Mouse (Mus musculus) heart, adult 2 months (tissue): ENCODE data around the gene Scamp1.

Source experiments
- CTCF ChIP-seq: fragments of 200-600 bp; IDR thresholded peaks from 2 replicates; pipeline ENCODE4 v1.8.1; 2022; ENCODE audit warnings: antibody characterized with exemption, mild to moderate bottlenecking, moderate library complexity
- POLR2A ChIP-seq: fragments of 200-500 bp; IDR thresholded peaks from 2 replicates; pipeline ENCODE4 v1.6.1; 2011; ENCODE audit warnings: mild to moderate bottlenecking, low read depth, low read length, control low read depth; ENCODE audit not compliant: insufficient read depth

DNA sequence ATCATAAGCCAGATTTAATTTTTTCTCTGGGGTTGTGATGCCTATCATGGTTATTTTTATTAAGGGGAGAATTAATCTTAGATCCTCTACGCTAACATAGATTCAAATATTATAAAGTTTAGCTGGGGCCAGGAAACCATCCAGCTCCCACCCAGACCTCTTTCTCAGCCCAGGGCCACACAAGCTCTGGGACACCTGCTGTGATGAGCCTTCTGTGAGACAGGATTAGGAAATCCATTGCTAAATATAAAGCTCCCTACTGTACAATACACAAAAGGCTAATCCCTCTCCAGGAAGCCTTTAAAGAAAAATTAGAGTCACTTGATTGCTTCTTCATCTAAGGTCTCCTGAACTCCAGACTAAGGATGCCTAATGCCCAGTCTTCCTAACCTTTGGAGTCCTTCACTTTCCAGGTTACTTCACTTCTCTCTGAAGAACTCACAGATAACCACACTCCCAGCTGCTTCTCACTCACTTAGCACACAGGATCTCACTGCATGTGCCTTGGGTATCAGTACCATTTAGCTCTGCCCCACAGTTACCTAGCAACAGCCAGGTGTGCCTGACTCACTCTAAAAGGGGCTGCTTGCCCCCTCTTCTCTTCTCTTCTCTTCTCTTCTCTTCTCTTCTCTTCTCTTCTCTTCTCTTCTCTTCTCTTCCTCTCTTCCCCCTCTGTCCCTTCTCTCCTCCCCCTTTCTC is 35.6 kb upstream of the Scamp1 start:
- TF ChIP-seq POLR2A (no peak), CTCF (no peak)
